ENCODE assay signal across 11 mouse cellular contexts in the genomic region with DNA sequence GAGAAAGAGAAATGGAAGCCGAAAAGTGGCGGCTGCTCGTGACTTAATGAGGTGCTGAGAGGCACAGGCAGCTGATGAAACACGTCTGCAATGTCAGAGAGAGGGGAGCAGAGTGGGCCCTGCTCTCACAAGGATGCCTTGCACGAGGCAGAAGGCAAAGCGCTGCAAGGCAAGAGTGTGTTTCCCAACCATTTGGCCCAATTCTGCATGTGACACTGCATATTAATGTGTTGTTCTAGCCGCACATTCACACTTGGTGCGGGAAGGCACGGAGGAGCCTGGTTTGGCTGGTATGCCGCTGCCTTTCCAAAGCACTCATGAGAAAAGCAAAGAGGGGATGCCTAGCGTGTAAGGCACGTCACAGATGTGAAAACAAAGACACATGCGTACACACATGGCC.
DNase-seq lines count a peak whose midpoint lies in the region; ATAC-seq and TF ChIP-seq lines count a peak whose summit lies in the region.
"Had no signal": no experiment of that assay in that cellular context is flagged by ENCODE, and none has a peak within 500 bp of the region (broad histone marks: within the 10 kb centered on the region; RNA-seq: fewer than 3 reads in every experiment).

No protein-coding gene starts in this region.

- no peaks in the 10 kb centered on the region for H3K9me3 ChIP-seq in midbrain, embryonic 11.5 days (ENCODE audit: control insufficient read depth, low read length)
- H3K9me3 ChIP-seq in midbrain, embryonic 10.5 days (replicated peaks) = no peaks in the 10 kb centered on the region
- no peaks in the 10 kb centered on the region for H3K9me3 ChIP-seq in limb, embryonic 10.5 days (replicated peaks)
- H3K9me3 ChIP-seq in liver, embryonic 11.5 days (ENCODE audit: control insufficient read depth, low read length) = no peaks in the 10 kb centered on the region
- H3K9me3 ChIP-seq: intestine, embryonic 15.5 days; liver, embryonic 13.5 days had no signal

- no peak for TF ChIP-seq POLR2A in heart, adult 2 months (IDR thresholded peaks at IDR 0.05; ENCODE audit: insufficient read depth, low read depth, low read length)

- ATAC-seq in midbrain, embryonic 11.5 days (ENCODE audit: low FRiP score) = peak; percentile 45; the same call in 1 of the 2 replicates
- ATAC-seq in liver, embryonic 11.5 days (replicated peaks; ENCODE audit: low FRiP score) = no peak
- ATAC-seq: intestine, embryonic 15.5 days had no signal

- no peak overlapping the region for H3K4me3 ChIP-seq in heart, adult 2 months
- no peak overlapping the region for H3K4me3 ChIP-seq in midbrain, embryonic 11.5 days (ENCODE audit: low read depth, low read length)
- no peak overlapping the region for H3K4me3 ChIP-seq in midbrain, embryonic 10.5 days
- no peak overlapping the region for H3K4me3 ChIP-seq in limb, embryonic 10.5 days
- no peak overlapping the region for H3K4me3 ChIP-seq in liver, embryonic 11.5 days (ENCODE audit: low read depth, low read length)
- H3K4me3 ChIP-seq: intestine, embryonic 15.5 days; liver, embryonic 13.5 days had no signal

- no peak overlapping the region for H3K4me2 ChIP-seq in midbrain, embryonic 11.5 days
- H3K4me2 ChIP-seq in liver, embryonic 11.5 days = no peak overlapping the region
- H3K4me2 ChIP-seq: intestine, embryonic 15.5 days; liver, embryonic 13.5 days had no signal

- H3K79me2 ChIP-seq in heart, adult 2 months (replicated peaks; ENCODE audit: control insufficient read depth, insufficient read depth, low read length) = peaks cover 3% of the 10 kb centered on the region

- intact Hi-C loops in heart, adult 2 months (cut with DNase I) = loop anchor here (2.0 kb wide), 1 partner anchor 16 kb away; no protein-coding TSS in a partner anchor

- H3K27me3 ChIP-seq in heart, adult 2 months (ENCODE audit: control insufficient read depth, insufficient read depth, low read length) = no peaks in the 10 kb centered on the region
- no peaks in the 10 kb centered on the region for H3K27me3 ChIP-seq in midbrain, embryonic 11.5 days (ENCODE audit: control insufficient read depth, insufficient read depth, low read length)
- H3K27me3 ChIP-seq in midbrain, embryonic 10.5 days (ENCODE audit: low read depth, poor library complexity, severe bottlenecking) = no peaks in the 10 kb centered on the region
- H3K27me3 ChIP-seq in limb, embryonic 10.5 days (ENCODE audit: low read depth, poor library complexity, severe bottlenecking) = no peaks in the 10 kb centered on the region
- no peaks in the 10 kb centered on the region for H3K27me3 ChIP-seq in liver, embryonic 11.5 days (replicated peaks; ENCODE audit: control insufficient read depth, insufficient read depth, low read length)
- H3K27me3 ChIP-seq: intestine, embryonic 15.5 days; liver, embryonic 13.5 days had no signal

- 82% methylated on average over 13 of the region's 13 CpGs for WGBS in heart, adult 2 months
- WGBS in midbrain, embryonic 11.5 days = 80% methylated on average over 13 of the region's 13 CpGs
- 90% methylated on average over 13 of the region's 13 CpGs for WGBS in midbrain, embryonic 10.5 days
- WGBS in limb, embryonic 10.5 days = 61% methylated on average over 13 of the region's 13 CpGs
- 79% methylated on average over 13 of the region's 13 CpGs for WGBS in liver, embryonic 11.5 days

- no peak overlapping the region for H3K27ac ChIP-seq in heart, adult 2 months
- no peak overlapping the region for H3K27ac ChIP-seq in midbrain, embryonic 11.5 days (ENCODE audit: low read depth, low read length)
- no peak overlapping the region for H3K27ac ChIP-seq in midbrain, embryonic 10.5 days (replicated peaks)
- no peak overlapping the region for H3K27ac ChIP-seq in limb, embryonic 10.5 days
- H3K27ac ChIP-seq in liver, embryonic 11.5 days (ENCODE audit: low read depth, low read length) = no peak overlapping the region
- H3K27ac ChIP-seq: intestine, embryonic 15.5 days; liver, embryonic 13.5 days had no signal

- H3K4me1 ChIP-seq in heart, adult 2 months (ENCODE audit: control insufficient read depth, insufficient read depth, low read length) = peaks cover 9% of the 10 kb centered on the region
- no peaks in the 10 kb centered on the region for H3K4me1 ChIP-seq in midbrain, embryonic 11.5 days (ENCODE audit: control insufficient read depth, insufficient read depth, low read length)
- H3K4me1 ChIP-seq in midbrain, embryonic 10.5 days = peaks cover 12% of the 10 kb centered on the region
- peaks cover 27% of the 10 kb centered on the region for H3K4me1 ChIP-seq in limb, embryonic 10.5 days
- H3K4me1 ChIP-seq in liver, embryonic 11.5 days (replicated peaks; ENCODE audit: control insufficient read depth, insufficient read depth, low read length) = no peaks in the 10 kb centered on the region
- H3K4me1 ChIP-seq: intestine, embryonic 15.5 days; liver, embryonic 13.5 days had no signal

- no peak for TF ChIP-seq EP300 in heart, adult 2 months (IDR thresholded peaks at IDR 0.05; ENCODE audit: insufficient read depth, low read depth, low read length)

- peaks cover 16% of the 10 kb centered on the region for H3K36me3 ChIP-seq in heart, adult 2 months (ENCODE audit: control insufficient read depth, insufficient read depth, low read length)
- no peaks in the 10 kb centered on the region for H3K36me3 ChIP-seq in midbrain, embryonic 11.5 days (ENCODE audit: control insufficient read depth, insufficient read depth, low read length)
- peaks cover 8% of the 10 kb centered on the region; the same call in 1 of the 2 replicates for H3K36me3 ChIP-seq in midbrain, embryonic 10.5 days
- 0 out of 2 replicates have a peak, but pooled peaks cover 3% of the 10 kb centered on the region for H3K36me3 ChIP-seq in limb, embryonic 10.5 days
- no peaks in the 10 kb centered on the region for H3K36me3 ChIP-seq in liver, embryonic 11.5 days (ENCODE audit: control insufficient read depth, insufficient read depth, low read length)
- H3K36me3 ChIP-seq: intestine, embryonic 15.5 days; liver, embryonic 13.5 days had no signal

- TF ChIP-seq CTCF in heart, adult 2 months (IDR thresholded peaks at IDR 0.05) = no peak

- DNase-seq in heart, adult 11 months = peak; percentile 86
- no peak for DNase-seq in heart, adult 2 months
- DNase-seq in midbrain, embryonic 11.5 days (ENCODE audit: low spot score, missing footprints) = no peak
- no peak for DNase-seq in midbrain, embryonic 10.5 days (ENCODE audit: low spot score)
- peak; percentile 46 for DNase-seq in limb, embryonic 10.5 days (ENCODE audit: low spot score)
- DNase-seq in right cerebral cortex, postnatal 36 days (ENCODE audit: low spot score in 2 of 2) = peak; percentile 20 to 50
- no peak for DNase-seq in liver, embryonic 11.5 days (ENCODE audit: low spot score)
- no peak for DNase-seq in heart, adult 9 months (ENCODE audit: low spot score in 2 of 2)
- DNase-seq: cerebellum, adult 18-20 months; liver, embryonic 13.5 days had no signal

- no peak overlapping the region for H3K9ac ChIP-seq in heart, adult 2 months (ENCODE audit: low read depth, low read length)
- H3K9ac ChIP-seq in midbrain, embryonic 11.5 days (ENCODE audit: low read length) = no peak overlapping the region
- no peak overlapping the region for H3K9ac ChIP-seq in liver, embryonic 11.5 days (ENCODE audit: low read depth, low read length)
- H3K9ac ChIP-seq: intestine, embryonic 15.5 days; liver, embryonic 13.5 days had no signal

Comparison
In these comparisons a context has a peak if more than half of its experiments do, and no peak if none do; other contexts are left out.
1. DNase-seq: peak in heart, adult 11 months (single experiment), limb, embryonic 10.5 days (single experiment) and right cerebral cortex, postnatal 36 days (2 of 2); none in heart, adult 2 months (0 of 2), midbrain, embryonic 11.5 days (single experiment), midbrain, embryonic 10.5 days (single experiment), liver, embryonic 11.5 days (single experiment) and heart, adult 9 months (0 of 2).